Mouse (Mus musculus): ENCODE measurements around the gene Adh4. TPM values are rescaled to one million over a fixed set of nuclear protein-coding genes. Genes with fewer than 3 reads are reported as not detected.
"Not testable (repeated sequence)": the region's sequence is repeated elsewhere in the genome, so short reads cannot be mapped to it uniquely, and the experiment has no call there.

Gene Adh4
- polyA plus RNA-seq (2012; rRNA removed), result not detected in 2 replicates

DNA sequence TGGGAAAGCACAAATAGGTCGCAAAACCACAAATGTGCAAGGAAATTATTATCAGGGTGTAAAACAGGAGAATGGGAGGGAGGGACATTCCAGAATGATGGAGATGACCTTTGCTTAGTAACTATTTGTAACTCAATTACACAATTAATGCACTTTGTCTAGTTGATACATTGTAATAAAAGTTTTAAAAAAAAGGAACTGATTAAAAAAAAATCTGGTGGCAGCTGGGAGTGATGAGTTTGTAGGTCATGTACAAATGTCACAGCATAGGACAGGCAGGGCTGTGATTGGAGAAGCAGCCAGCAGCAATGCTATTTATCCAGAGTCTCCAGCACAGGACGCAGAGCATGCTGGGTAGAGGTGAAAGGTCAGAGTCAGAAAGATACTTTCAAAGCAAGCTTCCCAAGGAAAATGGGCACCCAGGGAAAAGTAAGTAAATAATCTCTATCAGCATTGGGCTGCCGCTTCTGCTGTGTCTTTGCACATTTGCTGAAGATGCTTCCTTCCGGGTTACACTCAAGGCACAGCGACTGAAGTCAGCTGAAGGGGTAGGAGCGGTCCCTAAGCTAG, at the start of gene Adh4:
Gene Adh4, plus strand, starts transcription at position 346 of the 570 bp plus-strand sequence.
- no peaks in the 10 kb centered on the region for H3K4me1 ChIP-seq (replicated peaks; ENCODE audit: control insufficient read depth, insufficient read depth, low read length)
- no peak for TF ChIP-seq POLR2A (IDR thresholded peaks at IDR 0.05; ENCODE audit: control insufficient read depth, extremely low read depth, insufficient read depth, low read length, poor library complexity)
- TF ChIP-seq CTCF (IDR thresholded peaks at IDR 0.05; ENCODE audit: borderline replicate concordance, control insufficient read depth, extremely low read depth, insufficient read depth, low read length, poor library complexity), result no peak
- no peaks in the 10 kb centered on the region for H3K27me3 ChIP-seq (ENCODE audit: control insufficient read depth, insufficient read depth, low read length)
- H3K27ac ChIP-seq (ENCODE audit: control insufficient read depth, insufficient read depth, low read length), result no peak within 1 kb of the TSS
- no peaks in the 10 kb centered on the region for H3K36me3 ChIP-seq (ENCODE audit: control insufficient read depth, insufficient read depth, low read length)
- no peak within 1 kb of the TSS for H3K4me3 ChIP-seq (ENCODE audit: control insufficient read depth, insufficient read depth, low read length)
- 92% methylated on average over 6 of the region's 6 CpGs for whole genome bisulfite sequencing
- no peak for DNase-seq

DNA sequence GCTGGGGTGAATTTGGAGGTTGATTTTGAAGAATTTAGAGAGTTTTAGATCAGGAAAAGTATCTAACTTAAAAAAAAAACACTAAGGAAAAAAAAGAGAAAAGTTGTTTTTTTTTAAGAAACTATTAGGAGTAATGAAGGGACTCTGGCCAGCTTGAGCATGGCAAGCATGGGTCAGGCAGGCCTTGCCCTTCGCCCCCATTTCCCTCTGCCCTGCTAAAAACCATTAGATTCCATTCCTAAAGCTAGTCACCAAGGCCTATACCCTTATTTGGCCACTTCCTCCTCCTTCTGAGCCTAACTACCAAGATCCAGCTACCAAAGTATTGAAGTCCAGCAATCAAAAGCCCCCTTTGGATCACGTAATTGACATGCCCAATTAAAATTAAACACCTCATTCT, 49.1 kb upstream of the Adh4 start:
- TF ChIP-seq POLR2A (IDR thresholded peaks at IDR 0.05; ENCODE audit: control insufficient read depth, extremely low read depth, insufficient read depth, low read length, poor library complexity) (no peak), CTCF (IDR thresholded peaks at IDR 0.05; ENCODE audit: borderline replicate concordance, control insufficient read depth, extremely low read depth, insufficient read depth, low read length, poor library complexity) (no peak)
- Histone ChIP-seq H3K36me3 (ENCODE audit: control insufficient read depth, insufficient read depth, low read length) (no peaks in the 10 kb centered on the region), H3K4me1 (replicated peaks; ENCODE audit: control insufficient read depth, insufficient read depth, low read length) (no peaks in the 10 kb centered on the region), H3K27ac (ENCODE audit: control insufficient read depth, insufficient read depth, low read length) (no peak overlapping the region), H3K27me3 (ENCODE audit: control insufficient read depth, insufficient read depth, low read length) (no peaks in the 10 kb centered on the region), H3K4me3 (ENCODE audit: control insufficient read depth, insufficient read depth, low read length) (no peak overlapping the region)
- DNase-seq, result no peak
- 88% methylated on average over 2 of the region's 2 CpGs for WGBS

DNA sequence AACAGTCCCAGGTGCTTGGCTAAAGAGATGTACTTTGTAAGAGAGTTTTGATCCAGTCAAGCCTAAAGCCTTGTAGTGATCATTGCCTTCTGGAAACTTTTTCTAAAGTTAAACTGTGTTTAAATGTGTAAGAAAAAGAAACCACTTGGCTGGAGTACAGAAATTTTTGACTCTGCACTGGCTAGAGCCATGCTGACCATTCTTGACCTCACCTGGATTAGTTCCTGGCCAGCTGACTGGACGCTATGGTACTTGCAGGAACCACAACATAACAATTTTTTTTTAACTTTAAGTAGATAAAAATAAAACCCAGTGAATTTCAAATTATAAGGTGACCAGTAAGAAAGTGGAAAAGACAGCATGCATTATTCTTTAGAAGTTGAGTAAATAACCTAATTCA, 45.7 kb upstream of the Adh4 start:
- H3K4me3 ChIP-seq (ENCODE audit: control insufficient read depth, insufficient read depth, low read length), result no peak overlapping the region
- TF ChIP-seq CTCF (IDR thresholded peaks at IDR 0.05; ENCODE audit: borderline replicate concordance, control insufficient read depth, extremely low read depth, insufficient read depth, low read length, poor library complexity) (no peak), POLR2A (IDR thresholded peaks at IDR 0.05; ENCODE audit: control insufficient read depth, extremely low read depth, insufficient read depth, low read length, poor library complexity) (no peak)
- H3K27ac ChIP-seq (ENCODE audit: control insufficient read depth, insufficient read depth, low read length), result no peak overlapping the region
- no peaks in the 10 kb centered on the region for H3K27me3 ChIP-seq (ENCODE audit: control insufficient read depth, insufficient read depth, low read length)
- no peaks in the 10 kb centered on the region for H3K4me1 ChIP-seq (replicated peaks; ENCODE audit: control insufficient read depth, insufficient read depth, low read length)
- H3K36me3 ChIP-seq (ENCODE audit: control insufficient read depth, insufficient read depth, low read length), result no peaks in the 10 kb centered on the region
- 82% methylated on average over 1 of the region's 1 CpGs for WGBS
- DNase-seq, result no peak

DNA sequence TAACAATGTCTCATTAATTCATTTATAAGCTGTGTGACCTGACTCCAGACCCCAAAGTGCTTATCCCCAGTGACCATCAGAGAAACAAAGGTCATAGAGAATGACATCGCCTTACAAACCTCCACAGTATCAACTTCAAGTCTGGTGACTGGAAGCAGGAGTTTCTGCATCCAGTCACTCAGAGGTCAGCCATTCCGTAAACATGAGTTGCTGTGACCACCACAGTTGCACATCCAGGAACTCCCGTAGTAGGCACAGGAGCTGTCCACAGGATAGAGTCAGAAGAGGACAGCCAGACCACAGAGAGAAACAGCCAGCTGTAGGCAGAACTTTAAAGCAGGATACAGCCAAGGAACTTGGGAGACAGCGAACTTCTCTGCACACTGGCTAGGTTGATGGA, 45.0 kb upstream of the Adh4 start:
- H3K27ac ChIP-seq (ENCODE audit: control insufficient read depth, insufficient read depth, low read length); H3K36me3 ChIP-seq (ENCODE audit: control insufficient read depth, insufficient read depth, low read length); DNase-seq; H3K27me3 ChIP-seq (ENCODE audit: control insufficient read depth, insufficient read depth, low read length); H3K4me3 ChIP-seq (ENCODE audit: control insufficient read depth, insufficient read depth, low read length); H3K4me1 ChIP-seq (replicated peaks; ENCODE audit: control insufficient read depth, insufficient read depth, low read length): not testable (repeated sequence)
- WGBS, result 88% methylated on average over 4 of the region's 4 CpGs

DNA sequence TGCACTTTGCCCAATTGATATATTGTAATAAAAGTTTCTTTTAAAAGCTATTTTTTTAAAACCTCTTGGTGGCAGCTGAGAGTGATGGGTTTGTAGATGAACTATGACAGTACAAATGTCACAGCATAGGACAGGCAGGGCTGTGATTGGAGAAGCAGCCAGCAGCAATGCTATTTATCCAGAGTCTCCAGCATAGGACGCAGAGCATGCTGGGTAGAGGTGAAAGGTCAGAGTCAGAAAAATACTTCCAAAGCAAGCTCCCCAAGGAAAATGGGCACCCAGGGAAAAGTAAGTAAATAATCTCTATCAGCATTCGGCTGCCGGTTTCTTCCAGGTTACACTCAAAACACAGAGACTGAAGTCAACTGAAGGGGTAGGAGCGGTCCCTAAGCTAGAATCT, 41.3 kb upstream of the Adh4 start:
- 95% methylated on average over 4 of the region's 4 CpGs for WGBS
- no peak for TF ChIP-seq CTCF (IDR thresholded peaks at IDR 0.05; ENCODE audit: borderline replicate concordance, control insufficient read depth, extremely low read depth, insufficient read depth, low read length, poor library complexity)
- TF ChIP-seq POLR2A (IDR thresholded peaks at IDR 0.05; ENCODE audit: control insufficient read depth, extremely low read depth, insufficient read depth, low read length, poor library complexity), result no peak

DNA sequence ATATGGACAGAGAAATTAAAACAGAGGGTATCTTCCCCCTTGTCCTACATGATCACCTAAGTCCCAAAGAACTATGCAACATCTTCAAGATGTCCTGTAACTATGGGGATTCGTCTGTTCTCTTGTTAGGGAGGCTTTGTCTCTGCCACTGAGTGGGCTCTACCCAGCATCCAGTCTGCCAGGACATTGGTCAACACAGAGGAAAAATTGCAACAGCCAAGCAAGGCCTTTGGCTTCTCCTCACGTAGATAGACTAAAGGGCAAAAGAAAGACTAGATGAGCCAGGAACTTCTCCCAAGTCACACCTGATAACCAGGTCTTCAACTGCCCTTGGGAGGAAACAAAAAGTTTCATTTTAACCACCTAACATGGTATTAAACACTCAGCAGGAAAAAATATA, 40.1 kb upstream of the Adh4 start:
- 86% methylated on average over 2 of the region's 2 CpGs for WGBS
- TF ChIP-seq CTCF (IDR thresholded peaks at IDR 0.05; ENCODE audit: borderline replicate concordance, control insufficient read depth, extremely low read depth, insufficient read depth, low read length, poor library complexity), result no peak
- TF ChIP-seq POLR2A (IDR thresholded peaks at IDR 0.05; ENCODE audit: control insufficient read depth, extremely low read depth, insufficient read depth, low read length, poor library complexity), result no peak
- no peaks in the 10 kb centered on the region for H3K36me3 ChIP-seq (ENCODE audit: control insufficient read depth, insufficient read depth, low read length)

More for the DNA sequence above, 41.3 kb upstream of the Adh4 start:
- Histone ChIP-seq H3K4me1 (replicated peaks; ENCODE audit: control insufficient read depth, insufficient read depth, low read length) (no peaks in the 10 kb centered on the region), H3K27ac (ENCODE audit: control insufficient read depth, insufficient read depth, low read length) (no peak overlapping the region), H3K4me3 (ENCODE audit: control insufficient read depth, insufficient read depth, low read length) (no peak overlapping the region), H3K36me3 (ENCODE audit: control insufficient read depth, insufficient read depth, low read length) (no peaks in the 10 kb centered on the region), H3K27me3 (ENCODE audit: control insufficient read depth, insufficient read depth, low read length) (no peaks in the 10 kb centered on the region)
- no peak for DNase-seq

DNA sequence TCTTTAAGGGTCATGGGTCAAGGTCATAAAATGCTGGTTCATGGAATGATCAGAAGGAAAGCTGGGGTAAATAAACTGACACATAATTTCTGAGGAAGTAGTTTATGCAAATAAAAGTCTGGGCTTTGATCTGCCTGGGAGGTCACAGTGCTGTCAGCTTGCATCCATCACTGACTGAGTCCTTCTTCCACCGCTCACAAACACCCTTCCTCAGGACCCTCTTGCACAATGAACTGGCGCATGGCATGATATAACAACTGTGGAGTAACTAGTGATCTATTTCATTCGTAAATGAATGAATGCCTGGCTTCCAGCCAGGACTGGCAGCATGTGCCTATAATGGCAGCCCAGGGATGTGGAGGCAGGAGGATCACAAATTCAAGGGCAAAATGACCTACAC, 34.1 kb upstream of the Adh4 start:
- no peak overlapping the region for H3K4me3 ChIP-seq (ENCODE audit: control insufficient read depth, insufficient read depth, low read length)
- no peaks in the 10 kb centered on the region for H3K4me1 ChIP-seq (replicated peaks; ENCODE audit: control insufficient read depth, insufficient read depth, low read length)
- TF ChIP-seq POLR2A (IDR thresholded peaks at IDR 0.05; ENCODE audit: control insufficient read depth, extremely low read depth, insufficient read depth, low read length, poor library complexity) (no peak), CTCF (IDR thresholded peaks at IDR 0.05; ENCODE audit: borderline replicate concordance, control insufficient read depth, extremely low read depth, insufficient read depth, low read length, poor library complexity) (no peak)
- no peaks in the 10 kb centered on the region for H3K36me3 ChIP-seq (ENCODE audit: control insufficient read depth, insufficient read depth, low read length)
- H3K27me3 ChIP-seq (ENCODE audit: control insufficient read depth, insufficient read depth, low read length), result no peaks in the 10 kb centered on the region
- H3K27ac ChIP-seq (ENCODE audit: control insufficient read depth, insufficient read depth, low read length), result no peak overlapping the region
- no peak for DNase-seq
- WGBS, result 82% methylated on average over 3 of the region's 3 CpGs

More for the DNA sequence above, 40.1 kb upstream of the Adh4 start:
- H3K27me3 ChIP-seq (ENCODE audit: control insufficient read depth, insufficient read depth, low read length), result no peaks in the 10 kb centered on the region
- H3K4me1 ChIP-seq (replicated peaks; ENCODE audit: control insufficient read depth, insufficient read depth, low read length), result no peaks in the 10 kb centered on the region
- no peak for DNase-seq
- H3K4me3 ChIP-seq (ENCODE audit: control insufficient read depth, insufficient read depth, low read length), result no peak overlapping the region
- no peak overlapping the region for H3K27ac ChIP-seq (ENCODE audit: control insufficient read depth, insufficient read depth, low read length)

All from thymus, adult 2 months (tissue).